Mouse (Mus musculus) testis, postnatal 10 days (tissue): ENCODE measurements at regions not wholly inside any gene's neighbourhood (a gene's known extent, or its start where the extent isn't known, plus 50 kb on each side); places are given as distances from the start of the nearest gene placed in this dataset.
"Not testable (repeated sequence)": the region's sequence is repeated elsewhere in the genome, so short reads cannot be mapped to it uniquely, and the experiment has no call there.

Source experiments
- DNase-seq: peaks from one replicate; pipeline ENCODE4 v3.0.0; 2021; ENCODE audit warnings: low spot score

DNA sequence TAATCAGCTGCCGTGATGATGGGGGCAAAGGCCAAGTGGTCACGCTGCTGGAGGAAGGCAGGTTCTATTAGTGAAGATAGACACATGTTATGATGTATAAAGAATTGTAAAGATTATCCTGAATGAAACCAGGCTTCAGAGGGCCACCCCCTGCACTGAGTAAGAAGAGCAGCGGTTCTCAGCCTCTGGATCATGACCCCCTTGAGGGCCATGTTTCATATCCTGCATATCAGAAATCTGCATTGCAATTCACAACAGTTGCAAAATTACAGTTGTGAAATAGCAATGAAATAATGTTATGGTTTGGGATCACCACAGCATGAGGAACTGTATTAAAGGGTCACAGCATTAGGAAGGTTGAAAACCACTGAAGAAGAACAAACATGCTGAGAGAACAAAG lies 162.5 kb upstream of the Zranb2 start:
- DNase-seq = no peak

- no peak for DNase-seq
These were observed 160.6 kb upstream of the Zranb2 start for GRCm38 (mm10) chr3:157373333-157373732.

GRCm38 (mm10) chr3:157374178-157374577 lies 159.8 kb upstream of the Zranb2 start:
- no peak for DNase-seq

GRCm38 (mm10) chr3:157377531-157377930 lies 156.4 kb upstream of the Zranb2 start:
- DNase-seq = no peak

DNA sequence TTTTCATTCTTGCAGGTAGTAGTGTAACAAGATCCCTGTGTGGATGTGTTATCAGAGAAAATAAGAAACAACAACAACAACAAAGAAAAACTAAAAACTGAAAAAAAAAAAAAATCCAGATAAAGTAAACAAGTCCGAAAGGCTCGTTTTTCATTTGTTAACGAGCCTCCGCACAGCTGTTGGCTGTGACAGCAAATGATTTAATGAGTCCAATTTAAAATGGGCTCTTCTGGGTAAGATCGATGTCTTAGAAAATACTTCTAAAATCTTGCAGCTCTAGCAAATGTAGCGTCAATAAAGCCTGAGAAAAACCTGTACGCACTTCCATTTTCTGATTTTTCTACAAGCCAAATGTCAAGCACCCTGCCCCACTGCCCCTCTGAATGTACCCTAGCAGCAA lies 155.8 kb upstream of the Zranb2 start:
- no peak for DNase-seq

GRCm38 (mm10) chr3:157391835-157392234 lies 142.1 kb upstream of the Zranb2 start:
- no peak for DNase-seq

DNA sequence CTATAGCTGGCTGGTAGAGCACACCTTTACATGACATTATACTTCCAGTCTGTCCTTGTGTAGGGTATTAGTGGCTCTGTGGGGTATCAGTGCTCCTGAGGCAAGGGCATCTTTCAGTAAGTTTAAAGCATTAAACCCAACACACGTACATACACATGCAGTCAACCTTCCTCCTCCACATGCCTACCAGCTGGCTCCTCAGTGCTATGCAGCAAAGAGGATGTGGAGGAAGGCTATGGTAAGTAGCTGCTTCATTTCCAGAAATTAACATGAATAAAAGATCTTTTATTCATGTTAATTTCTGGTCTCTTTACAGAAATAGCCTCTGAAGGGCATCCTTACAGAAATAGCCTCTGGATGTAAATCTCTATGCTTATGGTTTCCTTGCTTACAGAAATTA lies 140.1 kb upstream of the Zranb2 start:
- DNase-seq = no peak

- DNase-seq = no peak
These were observed 134.1 kb upstream of the Zranb2 start for GRCm38 (mm10) chr3:157399909-157400308.

DNA sequence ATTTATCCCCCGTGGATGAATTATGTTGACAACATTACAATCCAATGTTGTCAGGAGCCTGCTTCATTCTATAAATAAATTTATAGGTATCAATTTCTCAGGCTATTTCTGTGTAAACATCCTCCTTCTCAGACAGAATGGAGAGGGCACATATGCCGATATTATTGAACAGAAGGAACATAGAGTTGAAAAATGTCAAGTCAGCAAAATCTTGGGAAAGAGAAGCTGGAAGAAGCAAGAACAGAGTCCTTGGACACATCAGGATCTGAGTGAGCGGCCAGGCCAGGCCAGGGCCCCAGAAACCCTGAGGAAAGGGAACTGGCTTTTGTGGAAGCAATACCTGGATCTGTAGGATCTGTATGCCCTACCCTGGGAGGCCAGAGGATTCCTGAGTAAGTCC lies 129.9 kb upstream of the Zranb2 start:
- no peak for DNase-seq

- not testable (repeated sequence) for DNase-seq
These were observed 110.5 kb upstream of the Zranb2 start for GRCm38 (mm10) chr3:157423447-157423846.

- no peak for DNase-seq
These were observed 107.2 kb upstream of the Zranb2 start for GRCm38 (mm10) chr3:157426720-157427119.

GRCm38 (mm10) chr3:157449794-157450193 lies 84.2 kb upstream of the Zranb2 start:
- DNase-seq = peak; percentile 41

GRCm38 (mm10) chr3:157471600-157471999 lies 62.4 kb upstream of the Zranb2 start:
- no peak for DNase-seq

- no peak for DNase-seq
These were observed 61.3 kb upstream of the Zranb2 start for GRCm38 (mm10) chr3:157472674-157473073.

DNA sequence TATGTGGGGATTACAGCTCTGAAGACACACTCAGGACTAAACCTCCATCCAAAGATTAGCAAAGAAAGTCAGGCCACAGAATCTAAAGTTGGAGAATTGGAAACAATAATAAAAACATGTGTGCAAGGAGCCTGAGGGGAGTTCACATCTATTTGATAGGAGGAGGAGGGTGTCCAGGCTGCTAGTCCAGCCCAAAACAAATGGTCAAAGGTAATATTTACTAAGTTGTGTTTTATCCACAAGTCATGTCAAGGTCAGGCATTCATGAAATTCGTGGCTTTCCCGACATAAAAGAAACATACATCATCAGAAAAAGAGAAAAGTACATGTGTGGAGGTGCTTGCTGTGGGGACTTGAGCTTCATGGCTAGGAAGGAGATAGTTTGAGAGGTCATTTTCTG lies 56.2 kb upstream of the Zranb2 start:
- DNase-seq = no peak
